Mouse (Mus musculus) megakaryocyte progenitor cell, adult 5-6 weeks (primary cell): ENCODE results near the gene Tagln2. TPM values are rescaled to one million over a fixed set of nuclear protein-coding genes. Genes with fewer than 3 reads are reported as not detected.

Experiments
- ATAC-seq: replicated peaks from 2 replicates; pipeline ENCODE4 v1.8.0; 2016; ENCODE audit warnings: mild to moderate bottlenecking, moderate TSS enrichment, inconsistent platforms; ENCODE audit not compliant: poor library complexity
- total RNA-seq, 2 experiments: library from RNA; stranded (forward) in 1 of 2; stranded (reverse) in 1 of 2; fragments of 157-497, 149-512 nt in 1 of 2; fragments of 200-1000 nt in 1 of 2; gene quantifications; 2 replicates each; pipeline versions ENCODE4 v1.2.3 to v1.2.4; 2015 to 2017

Tagln2 gene
- total RNA-seq, 2 experiments from 2014 or later = 305 to 621 TPM

- peak; percentile 24 for ATAC-seq
Observed at GRCm38 (mm10) chr1:172525027-172525764, 25.3 kb downstream of the Tagln2 start.

DNA sequence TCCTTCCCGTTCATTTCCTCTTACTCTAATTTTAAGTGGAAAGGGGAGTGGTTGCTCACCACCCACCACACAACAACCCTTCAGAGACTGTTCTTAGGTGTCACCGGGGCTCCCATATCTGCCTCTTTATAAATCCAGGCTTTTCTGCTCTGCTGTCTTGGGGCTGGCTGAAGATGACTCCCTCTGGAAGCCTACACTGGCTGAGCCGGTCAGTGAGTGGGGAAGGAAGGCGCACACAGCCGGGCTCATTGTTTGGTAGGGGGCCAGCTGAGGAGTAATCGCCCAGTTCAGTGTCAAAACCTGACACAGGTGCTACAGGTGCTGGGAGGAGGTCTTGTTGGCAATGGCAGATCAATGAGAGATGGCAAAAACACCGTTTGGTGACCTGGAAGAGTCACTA, 26.1 kb downstream of the Tagln2 start:
- ATAC-seq = no peak

DNA sequence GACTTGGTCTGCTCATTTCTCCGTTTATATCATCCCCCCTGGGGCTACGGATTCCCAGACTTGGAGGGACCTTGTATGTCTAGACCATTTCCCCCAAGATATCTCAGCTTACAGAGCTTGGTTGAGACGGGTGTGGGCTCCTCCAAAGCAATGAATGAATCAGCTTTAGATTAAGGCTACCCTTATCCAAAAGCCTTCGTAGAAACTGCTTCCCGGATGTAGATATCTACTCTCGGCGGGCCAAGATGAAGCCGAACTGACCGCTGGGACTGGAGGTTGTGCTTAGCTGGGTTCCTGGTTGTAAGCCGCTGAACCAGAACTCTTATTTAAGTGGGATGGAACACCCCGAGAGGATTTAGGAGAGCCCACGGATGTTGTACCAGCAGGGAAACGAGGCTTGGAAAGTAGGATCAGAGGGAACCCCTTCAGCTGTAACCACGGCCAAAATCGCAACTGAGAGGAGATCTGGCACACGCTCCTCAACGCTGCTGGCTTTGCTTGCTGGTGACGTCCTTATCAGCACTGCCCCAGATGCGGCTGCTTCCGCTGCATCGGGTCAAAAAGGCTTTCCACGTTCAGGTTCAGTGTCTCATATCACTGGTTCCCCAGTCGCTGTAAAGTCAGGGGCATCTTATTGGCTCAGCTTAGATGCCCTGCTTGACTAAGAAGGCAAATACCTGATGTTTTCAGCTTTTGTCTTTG, 26.7 kb downstream of the Tagln2 start:
- peak; percentile 68 for ATAC-seq

DNA sequence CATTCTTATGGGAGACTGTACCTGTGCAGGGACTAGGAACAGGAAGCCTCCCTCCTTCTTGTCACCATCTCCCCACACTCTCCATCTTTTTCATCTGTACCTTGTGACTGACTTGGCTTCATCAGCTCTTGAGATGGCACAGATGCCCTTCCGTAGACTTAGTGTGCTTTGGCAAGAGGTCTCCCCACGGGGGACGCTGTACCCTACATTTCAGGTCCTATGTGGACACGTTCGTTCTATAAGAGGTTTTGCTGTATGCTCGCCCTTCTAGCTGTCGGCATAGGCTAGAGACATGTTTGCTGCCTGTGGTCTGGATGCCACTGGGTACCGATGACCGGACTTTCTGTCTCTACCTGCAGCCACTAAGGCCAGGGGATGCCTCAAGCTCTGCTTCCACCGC, 27.6 kb downstream of the Tagln2 start:
- ATAC-seq = no peak

- ATAC-seq = peak; percentile 72
Observed at GRCm38 (mm10) chr1:172528701-172529100, 28.9 kb downstream of the Tagln2 start.

- ATAC-seq = peak; percentile 10
Observed at GRCm38 (mm10) chr1:172530544-172531220, 30.8 kb downstream of the Tagln2 start.

GRCm38 (mm10) chr1:172532551-172532950, 32.7 kb downstream of the Tagln2 start:
- ATAC-seq = no peak

DNA sequence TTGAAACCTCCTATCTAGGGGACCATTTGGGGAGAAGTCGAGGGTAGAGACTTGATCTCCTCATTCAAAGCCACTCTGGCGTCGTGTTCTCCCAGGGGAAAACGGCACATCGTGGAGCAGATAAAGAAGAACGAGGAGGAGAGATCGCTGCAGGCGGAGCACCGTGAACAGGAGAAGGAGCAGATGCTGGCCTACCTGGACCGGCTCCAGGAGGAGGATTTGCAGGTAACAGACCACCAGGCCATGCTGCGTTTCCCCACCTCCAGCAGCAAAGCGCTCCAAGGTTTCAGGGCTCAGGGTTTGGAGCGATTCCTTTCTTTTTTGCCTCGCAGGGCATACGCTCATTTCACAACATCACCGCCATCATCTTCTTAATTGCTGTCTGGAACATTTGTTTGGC, 35.3 kb downstream of the Tagln2 start:
- ATAC-seq = no peak

DNA sequence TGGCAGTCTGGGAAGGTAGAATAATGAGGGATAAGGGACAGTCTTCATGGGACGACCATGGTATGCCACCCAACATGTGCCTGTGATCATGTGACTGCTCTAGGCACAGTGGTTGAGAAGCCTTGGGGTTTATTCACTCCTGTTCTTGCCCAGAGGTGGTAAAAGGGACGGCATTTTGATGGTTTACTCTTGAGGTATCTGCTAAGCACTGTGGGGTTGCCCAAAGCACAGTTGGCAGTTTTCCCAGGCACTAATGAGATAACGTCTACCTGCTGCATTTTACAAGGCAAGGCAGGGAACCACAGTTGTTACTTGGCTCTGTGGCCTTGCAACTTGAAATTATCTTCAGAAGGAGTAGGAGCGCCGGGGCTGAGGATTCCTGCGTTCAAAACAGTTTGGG, 40.0 kb downstream of the Tagln2 start:
- no peak for ATAC-seq

DNA sequence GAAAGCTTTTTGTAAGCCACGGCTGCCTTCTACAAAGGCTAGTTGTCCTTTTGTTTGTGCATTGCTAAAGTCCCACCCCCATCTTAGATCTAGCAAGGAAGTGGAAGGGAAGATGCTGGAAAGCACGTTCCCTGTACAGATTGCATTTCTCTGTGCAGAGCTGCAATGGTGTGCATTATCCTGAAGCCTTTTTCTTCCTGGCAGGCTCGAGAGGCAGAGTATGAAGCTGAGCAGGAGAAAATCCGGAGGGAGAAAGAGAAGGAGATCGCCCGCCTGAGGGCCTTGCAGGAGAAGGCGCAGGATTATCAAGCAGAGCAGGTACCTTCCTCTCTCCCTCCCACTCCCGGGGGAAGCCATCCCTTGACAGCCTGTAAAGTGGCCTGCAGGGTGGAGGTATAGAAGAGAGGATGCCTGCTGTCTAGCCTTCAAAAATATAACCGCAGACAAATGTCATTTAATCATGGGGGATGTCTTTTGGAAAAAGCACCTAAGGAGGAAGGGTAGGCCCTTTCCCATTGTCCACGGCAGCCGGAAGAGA, 40.5 kb downstream of the Tagln2 start:
- ATAC-seq = no peak

- no peak for ATAC-seq
Observed at GRCm38 (mm10) chr1:172546062-172546461, 46.2 kb downstream of the Tagln2 start.

GRCm38 (mm10) chr1:172548501-172548900, 48.7 kb downstream of the Tagln2 start:
- peak; percentile 64 for ATAC-seq

DNA sequence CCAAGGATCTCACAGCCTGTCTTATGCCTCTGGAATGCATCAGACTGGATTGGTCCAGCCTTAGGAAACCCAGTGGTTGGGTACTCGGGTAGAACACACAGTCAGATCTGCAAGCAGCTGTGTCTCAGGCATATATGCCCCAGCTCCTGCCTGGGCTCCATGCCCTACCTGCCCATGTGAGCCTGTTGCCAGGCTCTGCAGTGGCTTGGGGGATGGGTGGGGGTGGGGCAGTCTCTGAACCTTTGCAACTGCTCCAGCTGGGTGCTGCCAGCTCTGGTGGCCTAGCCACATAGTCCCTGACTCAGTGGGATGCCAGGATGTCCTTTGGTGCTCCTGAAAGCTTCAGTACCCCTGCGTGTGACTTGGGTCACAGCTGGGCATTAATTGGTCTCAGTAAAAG, 49.5 kb downstream of the Tagln2 start:
- no peak for ATAC-seq

DNA sequence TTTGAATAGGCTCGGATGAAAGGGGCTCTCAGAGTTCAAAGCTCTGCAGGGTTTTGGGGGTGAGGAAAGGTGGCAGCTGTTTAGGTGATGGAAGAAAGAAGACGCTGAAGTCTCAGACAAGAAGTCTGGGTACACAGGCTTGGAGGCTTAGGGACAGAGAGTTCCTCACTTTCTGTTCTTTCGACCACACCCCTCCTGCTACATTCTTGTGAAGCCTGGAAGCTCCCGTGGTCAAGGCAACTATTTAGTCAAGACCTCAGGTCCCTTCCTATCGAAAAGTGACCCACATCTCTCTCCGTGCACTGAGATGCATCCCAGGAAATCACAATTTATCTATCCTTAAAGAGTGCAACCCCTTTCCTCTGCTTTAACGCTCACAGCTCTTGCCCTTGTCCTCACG, 49.9 kb downstream of the Tagln2 start:
- ATAC-seq = no peak

GRCm38 (mm10) chr1:172550551-172550951, 50.7 kb downstream of the Tagln2 start:
- ATAC-seq = peak; percentile 83

DNA sequence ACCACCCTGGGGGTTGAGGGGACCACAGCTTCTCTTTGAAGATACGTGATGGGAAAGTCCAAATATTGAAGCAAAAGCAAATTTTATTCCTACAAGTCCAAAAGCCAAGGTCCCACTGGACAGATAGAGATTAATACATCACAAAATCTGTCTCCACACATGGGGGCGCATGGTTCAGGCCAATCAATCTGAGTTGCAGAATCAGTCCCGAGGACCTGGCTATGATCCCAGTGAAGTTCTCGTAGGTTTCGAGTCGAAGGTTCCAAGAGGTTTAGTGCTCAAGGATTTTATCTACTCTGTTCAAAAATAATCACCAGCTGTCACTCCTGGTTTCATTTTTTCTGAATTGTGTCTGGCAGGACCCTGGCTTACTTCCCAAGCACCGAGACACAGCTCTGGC, 51.2 kb downstream of the Tagln2 start:
- no peak for ATAC-seq

DNA sequence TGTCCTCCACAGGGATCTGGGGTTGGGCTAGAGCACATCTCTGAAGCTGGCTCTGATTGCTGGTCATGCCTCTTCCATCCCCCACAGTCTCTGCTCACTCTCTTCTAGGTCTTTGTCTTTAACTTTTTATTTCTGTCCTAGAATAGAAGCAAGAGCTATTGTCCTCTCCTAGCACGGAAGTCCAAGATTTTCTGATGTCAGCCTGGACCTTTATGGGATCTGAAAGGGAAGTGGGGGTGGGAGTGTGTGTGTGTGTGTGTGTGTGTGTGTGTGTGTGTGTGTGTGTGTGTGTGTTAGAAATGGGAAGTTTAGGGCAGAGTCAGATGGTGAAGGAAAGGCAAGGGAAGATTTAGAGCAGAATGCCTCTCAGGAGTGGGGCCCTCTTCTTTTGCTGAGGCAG, 52.8 kb downstream of the Tagln2 start:
- ATAC-seq = no peak

GRCm38 (mm10) chr1:172555638-172556037, 55.8 kb downstream of the Tagln2 start, which contains the start of gene Vsig8:
TSS of gene Vsig8 (plus strand) at chr1:172555938.
- ATAC-seq = no peak
